Mouse (Mus musculus): ENCODE data around the gene Capn5. TPM values are rescaled to one million over a fixed set of nuclear protein-coding genes. Genes with fewer than 3 reads are reported as not detected.
A peak's percentile ranks its signal among the peaks of the same experiment; 100 is the strongest.

Capn5 gene
- polyA plus RNA-seq, 1 experiment from 2014 or later = 9.4 TPM

DNA sequence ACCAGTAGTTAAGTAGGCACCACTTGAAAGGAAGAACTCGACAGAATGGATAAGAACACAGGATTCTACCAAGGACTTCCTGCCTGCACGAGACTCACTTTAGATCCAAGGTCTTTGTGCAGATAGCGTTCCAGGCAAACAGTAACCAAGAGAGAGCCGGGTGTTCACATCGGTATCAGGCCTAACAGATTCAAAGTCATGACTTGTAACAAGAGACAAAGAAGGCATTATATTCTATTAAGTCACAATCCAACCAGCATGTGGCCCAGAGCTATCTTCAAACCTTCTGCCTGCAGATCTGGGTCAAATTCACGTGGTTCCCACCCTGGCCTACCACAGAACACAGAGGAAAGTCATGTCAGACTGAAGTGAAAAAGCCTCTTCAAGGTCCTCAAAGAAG, 63.4 kb downstream of the Capn5 start:
- H3K27me3 ChIP-seq (ENCODE audit: insufficient read depth, poor library complexity, severe bottlenecking) = peaks cover 46% of the 10 kb centered on the region
- H3K9me3 ChIP-seq = no peaks in the 10 kb centered on the region
- WGBS = 48% methylated on average over 6 of the region's 6 CpGs
- no peak overlapping the region; the same call in 1 of the 2 replicates for H3K27ac ChIP-seq
- no peak for DNase-seq (ENCODE audit: low spot score)
- H3K4me1 ChIP-seq = peaks cover 31% of the 10 kb centered on the region
- H3K4me3 ChIP-seq = no peak overlapping the region
- H3K36me3 ChIP-seq = no peaks in the 10 kb centered on the region

DNA sequence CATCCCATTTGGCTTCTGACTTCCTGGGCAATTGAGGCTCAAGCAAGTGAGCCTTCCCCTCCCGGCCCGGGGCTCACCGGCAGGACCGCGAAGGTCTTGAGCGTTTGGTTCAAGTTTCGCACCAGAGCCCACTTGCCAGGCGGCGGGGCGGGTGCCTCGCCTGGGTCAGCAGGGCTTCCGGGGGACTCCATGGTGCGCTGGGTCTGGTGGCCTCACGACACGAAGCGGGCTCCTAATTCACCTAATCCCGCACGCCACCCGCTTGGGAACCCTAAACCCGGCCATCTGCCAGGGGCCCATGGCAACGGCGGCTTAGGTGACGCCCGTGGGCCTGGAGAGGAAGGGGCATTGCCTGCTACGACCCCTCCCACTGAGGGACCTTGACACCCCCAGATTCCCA, 66.8 kb downstream of the Capn5 start:
- Histone ChIP-seq H3K4me3 (peak overlapping the region; percentile 47), H3K36me3 (no peaks in the 10 kb centered on the region), H3K27me3 (ENCODE audit: insufficient read depth, poor library complexity, severe bottlenecking) (peaks cover 54% of the 10 kb centered on the region), H3K27ac (peak overlapping the region; percentile 42; the same call in 1 of the 2 replicates), H3K9me3 (no peaks in the 10 kb centered on the region), H3K4me1 (peaks cover 10% of the 10 kb centered on the region)
- DNase-seq (ENCODE audit: low spot score) = no peak
- 1% methylated on average over 25 of the region's 25 CpGs for WGBS

DNA sequence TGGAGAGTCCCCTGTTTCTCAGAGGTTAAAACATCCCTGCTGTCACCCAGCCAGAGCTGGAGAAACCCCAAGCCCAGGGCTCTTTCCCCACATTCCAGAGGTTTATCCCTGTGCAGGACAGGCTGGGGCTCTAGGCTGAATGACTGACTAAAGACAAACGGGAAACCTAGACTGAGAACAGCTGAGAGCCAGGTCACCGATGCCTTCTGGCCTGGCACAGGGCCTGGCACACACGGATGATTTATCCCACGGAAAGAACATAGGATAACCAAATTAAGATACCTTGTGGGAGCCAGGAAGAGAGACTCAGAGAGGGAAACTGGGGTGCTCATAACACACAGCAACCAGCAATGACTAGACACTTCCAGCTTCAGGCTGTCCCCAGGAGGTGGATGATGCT, 68.3 kb downstream of the Capn5 start:
- Histone ChIP-seq H3K9me3 (no peaks in the 10 kb centered on the region), H3K36me3 (no peaks in the 10 kb centered on the region), H3K27me3 (ENCODE audit: insufficient read depth, poor library complexity, severe bottlenecking) (peaks cover 56% of the 10 kb centered on the region), H3K4me3 (no peak overlapping the region), H3K4me1 (peaks cover 21% of the 10 kb centered on the region), H3K27ac (no peak overlapping the region)
- DNase-seq (ENCODE audit: low spot score) = no peak
- 73% methylated on average over 4 of the region's 4 CpGs for WGBS

DNA sequence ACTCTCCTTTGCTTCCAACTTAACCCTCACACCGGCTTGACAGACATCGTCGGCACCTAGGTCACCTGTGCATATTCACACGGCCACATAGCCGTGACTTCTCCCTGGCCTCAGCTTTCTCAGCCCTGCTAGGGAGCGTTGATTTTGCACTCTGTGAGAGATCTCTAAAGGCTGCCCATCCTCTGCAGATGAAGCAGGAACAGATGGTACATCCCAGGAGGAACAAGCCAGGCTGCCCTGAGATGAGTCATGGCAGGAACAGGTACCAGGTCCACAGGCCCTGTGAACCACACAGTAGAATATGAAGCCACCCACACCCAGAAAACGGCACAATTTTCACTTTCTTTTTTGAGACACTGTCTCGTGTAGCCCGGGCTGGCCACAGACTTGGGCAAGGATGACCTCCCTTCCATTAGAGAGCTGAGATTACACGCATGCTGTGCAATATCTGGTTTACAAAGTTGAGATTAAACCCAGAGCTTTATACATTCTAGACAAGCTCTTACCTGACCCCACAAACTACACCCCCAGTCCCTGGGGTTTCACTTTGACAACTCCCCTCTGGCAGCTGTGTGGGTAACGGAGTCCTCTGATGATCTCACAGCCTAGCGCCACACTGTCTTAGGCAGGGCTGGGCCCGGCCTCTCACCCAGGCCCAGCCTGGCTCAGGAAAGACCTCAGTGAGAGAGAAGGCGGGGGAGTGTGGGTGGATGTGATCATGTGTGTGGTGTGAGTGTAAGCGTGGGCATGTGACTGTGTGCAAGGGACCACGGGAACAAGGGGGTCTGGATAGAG, 69.2 kb downstream of the Capn5 start:
- 81% methylated on average over 16 of the region's 16 CpGs for WGBS
- no peak overlapping the region for H3K4me3 ChIP-seq

DNA sequence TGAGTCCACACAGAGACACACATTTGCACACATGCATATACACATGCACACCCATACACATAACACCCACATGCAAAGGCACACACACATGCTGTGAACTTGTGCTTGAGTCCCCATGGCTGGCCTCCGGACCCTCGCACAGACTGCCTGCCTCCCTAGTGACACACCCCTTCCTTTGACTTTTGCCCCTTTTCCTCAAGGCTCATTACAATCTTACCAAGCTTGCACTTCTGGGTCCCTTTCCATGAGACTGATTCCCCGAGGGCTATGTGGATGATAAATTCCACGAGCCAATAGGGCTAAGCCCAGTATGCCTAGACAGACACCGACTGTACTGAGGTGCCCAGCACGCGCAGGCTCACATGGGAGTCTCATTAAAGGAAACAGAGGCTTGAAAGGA, 71.8 kb downstream of the Capn5 start:
- no peak for DNase-seq (ENCODE audit: low spot score)
- Histone ChIP-seq H3K27me3 (ENCODE audit: insufficient read depth, poor library complexity, severe bottlenecking) (peaks cover 38% of the 10 kb centered on the region), H3K27ac (no peak overlapping the region), H3K4me3 (no peak overlapping the region), H3K9me3 (no peaks in the 10 kb centered on the region), H3K4me1 (peaks cover 40% of the 10 kb centered on the region), H3K36me3 (no peaks in the 10 kb centered on the region)
- 87% methylated on average over 7 of the region's 7 CpGs for WGBS

More for the DNA sequence above, 69.2 kb downstream of the Capn5 start:
- Histone ChIP-seq H3K27me3 (ENCODE audit: insufficient read depth, poor library complexity, severe bottlenecking) (peaks cover 56% of the 10 kb centered on the region), H3K36me3 (no peaks in the 10 kb centered on the region), H3K4me1 (peaks cover 30% of the 10 kb centered on the region), H3K9me3 (no peaks in the 10 kb centered on the region), H3K27ac (no peak overlapping the region)
- no peak for DNase-seq (ENCODE audit: low spot score)

DNA sequence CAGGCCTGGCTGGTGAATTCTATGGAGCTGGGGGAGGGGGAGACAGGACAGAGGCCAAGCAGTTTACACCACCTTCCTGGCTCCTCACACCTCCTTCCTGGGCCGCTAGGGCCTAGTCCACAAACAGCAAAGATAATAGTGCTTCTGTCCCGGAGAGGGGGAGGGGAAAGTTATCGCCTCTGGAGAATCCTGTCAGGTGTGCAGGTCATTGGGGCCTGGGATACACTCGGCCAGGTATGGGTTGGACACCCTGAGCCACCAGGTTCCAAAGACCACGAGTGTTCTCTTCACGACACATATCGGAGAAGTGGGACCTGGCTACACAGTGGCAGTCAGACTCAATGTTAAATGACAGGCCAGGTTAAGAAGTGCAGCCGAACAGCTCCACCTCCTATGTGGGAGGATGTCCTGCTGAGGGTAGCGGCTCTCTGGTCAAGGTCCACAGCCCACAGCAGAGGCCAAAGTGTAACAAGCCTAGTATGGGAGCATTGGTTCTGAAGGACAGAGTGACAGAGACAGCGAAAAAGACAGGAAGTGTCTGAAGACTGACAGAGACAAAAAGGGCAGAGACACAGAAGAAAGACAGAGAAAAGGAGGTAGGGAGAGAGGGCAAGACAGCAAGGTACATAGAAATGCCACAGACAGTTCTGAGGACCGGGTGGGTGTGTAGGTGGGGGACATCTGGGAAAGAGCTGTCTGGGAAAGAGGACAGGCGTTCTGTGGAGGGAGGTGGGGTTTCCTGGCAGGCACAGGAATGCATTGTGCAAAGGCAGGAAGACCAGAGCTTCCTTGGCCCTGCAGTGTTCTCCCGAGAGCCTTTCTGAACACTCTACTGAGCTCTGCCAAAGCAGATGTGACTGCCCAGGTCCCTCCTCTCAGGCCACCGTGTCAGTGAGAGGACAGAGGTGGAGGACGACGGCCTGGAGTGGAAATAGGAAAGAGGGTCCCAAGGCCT, 73.3 kb downstream of the Capn5 start:
- no peak overlapping the region for H3K4me3 ChIP-seq
- peaks cover 23% of the 10 kb centered on the region; the same call in 1 of the 2 replicates for H3K27me3 ChIP-seq (ENCODE audit: insufficient read depth, poor library complexity, severe bottlenecking)
- peak overlapping the region; percentile 90 for H3K27ac ChIP-seq
- no peaks in the 10 kb centered on the region for H3K36me3 ChIP-seq
- H3K9me3 ChIP-seq = no peaks in the 10 kb centered on the region
- DNase-seq (ENCODE audit: low spot score) = no peak
- H3K4me1 ChIP-seq = peaks cover 37% of the 10 kb centered on the region
- 46% methylated on average over 16 of the region's 16 CpGs for WGBS

DNA sequence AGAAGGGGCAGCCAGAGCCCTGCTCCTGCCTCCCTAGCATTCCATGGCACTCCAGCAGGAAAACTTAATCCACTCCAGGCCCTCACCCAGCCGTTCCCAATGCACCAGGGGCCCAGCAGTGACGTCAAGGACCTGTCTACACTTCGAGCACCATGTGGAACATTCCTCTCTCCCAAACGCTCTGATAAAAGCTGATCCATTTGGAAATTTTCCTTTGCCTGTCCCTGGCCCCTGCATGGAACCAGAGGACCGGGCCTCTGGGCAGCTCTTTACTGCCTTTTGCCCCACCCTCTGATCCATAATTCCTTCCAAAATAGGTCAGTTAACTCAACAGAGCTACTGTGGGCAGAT, 74.2 kb downstream of the Capn5 start:
- no peak for DNase-seq (ENCODE audit: low spot score)
- Histone ChIP-seq H3K4me1 (peaks cover 37% of the 10 kb centered on the region), H3K27ac (peak overlapping the region; percentile 90), H3K36me3 (no peaks in the 10 kb centered on the region), H3K4me3 (no peak overlapping the region), H3K27me3 (ENCODE audit: insufficient read depth, poor library complexity, severe bottlenecking) (peaks cover 14% of the 10 kb centered on the region; the same call in 1 of the 2 replicates), H3K9me3 (no peaks in the 10 kb centered on the region)
- 34% methylated on average over 5 of the region's 5 CpGs for WGBS

DNA sequence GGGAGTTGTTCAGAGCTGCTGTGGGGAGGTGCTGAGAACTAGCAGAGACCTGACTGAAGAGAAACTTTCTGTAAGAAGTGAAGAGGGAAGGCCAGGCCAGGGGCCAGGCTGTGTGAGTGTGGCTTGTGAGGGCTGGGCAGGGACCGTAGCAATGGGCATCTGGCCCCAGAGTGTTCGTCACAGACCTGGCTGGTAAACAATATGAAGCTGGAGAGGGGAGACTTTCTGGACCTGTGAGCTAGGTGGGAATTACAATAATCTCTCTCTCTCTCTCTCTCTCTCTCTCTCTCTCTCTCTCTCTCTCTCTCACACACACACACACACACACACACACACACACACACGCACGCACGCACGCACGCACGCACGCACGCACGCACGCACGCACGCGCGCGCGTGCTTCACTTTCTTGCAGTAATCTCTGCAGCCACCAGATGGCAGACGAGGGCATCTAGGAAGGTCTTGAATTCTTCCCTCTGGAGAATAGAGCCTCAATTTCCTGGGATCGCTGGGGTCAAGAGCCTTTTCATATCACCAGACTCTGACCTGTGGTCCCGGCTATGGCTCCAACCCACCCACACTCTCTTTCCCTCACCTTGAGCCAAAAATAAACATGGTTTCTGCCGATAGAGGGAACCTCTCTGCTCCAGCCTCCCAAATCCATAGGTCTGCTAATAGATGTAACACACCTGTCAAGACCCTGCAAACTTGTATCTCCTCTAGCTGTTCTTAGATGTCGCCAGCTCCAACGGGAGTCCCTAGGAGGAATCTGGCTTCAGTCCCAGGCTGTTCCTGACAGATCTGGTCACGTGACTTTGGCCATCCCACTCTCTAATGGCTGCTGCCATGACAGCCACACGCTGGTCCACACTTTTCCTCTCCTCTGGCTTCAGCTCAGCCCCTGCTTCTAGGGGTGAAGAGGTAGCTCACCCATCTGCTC, 74.8 kb downstream of the Capn5 start:
- H3K9me3 ChIP-seq = no peaks in the 10 kb centered on the region
- 20% methylated on average over 18 of the region's 26 CpGs for WGBS
- peaks cover 37% of the 10 kb centered on the region for H3K4me1 ChIP-seq
- H3K27ac ChIP-seq = peak overlapping the region; percentile 90
- peaks cover 9% of the 10 kb centered on the region; the same call in 1 of the 2 replicates for H3K27me3 ChIP-seq (ENCODE audit: insufficient read depth, poor library complexity, severe bottlenecking)
- H3K4me3 ChIP-seq = peak overlapping the region; percentile 49
- DNase-seq (ENCODE audit: low spot score) = peak; percentile 89
- peaks cover under 1% of the 10 kb centered on the region; the same call in 1 of the 2 replicates for H3K36me3 ChIP-seq

DNA sequence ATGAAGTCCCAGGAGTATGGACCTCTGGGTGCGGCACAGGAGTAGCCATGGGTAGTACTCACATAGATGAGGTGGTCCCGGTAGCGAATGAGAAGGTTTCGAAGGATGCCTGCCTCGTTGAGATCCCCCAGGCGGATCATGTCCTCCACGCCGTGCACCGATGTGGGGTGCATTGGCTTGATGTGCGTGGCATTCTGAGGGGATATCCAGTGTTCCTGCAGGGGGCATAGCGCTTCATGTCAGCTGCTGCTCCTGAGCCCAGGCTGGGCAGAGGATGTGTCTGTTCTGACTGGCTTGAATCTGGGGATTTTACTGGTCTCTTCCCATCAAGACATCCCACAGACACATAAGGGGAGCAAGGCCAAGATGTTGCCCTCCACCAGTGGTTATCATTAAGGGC, 75.6 kb downstream of the Capn5 start:
- Histone ChIP-seq H3K27ac (peak overlapping the region; percentile 90), H3K4me1 (peaks cover 37% of the 10 kb centered on the region), H3K27me3 (ENCODE audit: insufficient read depth, poor library complexity, severe bottlenecking) (0 out of 2 replicates have a peak, but pooled peaks cover 8% of the 10 kb centered on the region), H3K9me3 (peaks cover 2% of the 10 kb centered on the region; the same call in 1 of the 2 replicates), H3K4me3 (no peak overlapping the region), H3K36me3 (peaks cover 8% of the 10 kb centered on the region)
- WGBS = 88% methylated on average over 11 of the region's 11 CpGs
- DNase-seq (ENCODE audit: low spot score) = no peak

DNA sequence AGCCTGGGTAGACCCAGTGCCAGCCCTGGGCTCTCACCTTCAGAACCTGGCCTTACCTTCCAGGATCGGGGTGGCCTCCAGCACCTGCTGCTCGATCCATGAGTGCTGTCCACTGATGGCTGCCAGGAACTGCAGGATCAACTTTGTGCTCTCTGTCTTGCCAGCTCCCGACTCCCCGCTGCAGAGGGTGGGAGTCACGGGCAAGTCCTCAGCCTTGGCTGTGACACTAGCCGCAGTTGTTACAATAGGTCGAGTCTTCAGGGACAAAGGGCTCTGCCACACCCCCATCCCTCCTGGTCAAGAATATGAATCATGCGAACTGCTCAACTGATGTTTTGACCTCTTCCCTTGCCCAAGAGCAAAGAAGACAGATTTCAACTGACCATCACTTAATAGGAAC, 80.5 kb downstream of the Capn5 start:
- H3K4me3 ChIP-seq = no peak overlapping the region
- no peaks in the 10 kb centered on the region for H3K27me3 ChIP-seq (ENCODE audit: insufficient read depth, poor library complexity, severe bottlenecking)
- 0 out of 2 replicates have a peak, but pooled peaks cover 3% of the 10 kb centered on the region for H3K4me1 ChIP-seq
- peaks cover 19% of the 10 kb centered on the region for H3K36me3 ChIP-seq
- H3K27ac ChIP-seq = no peak overlapping the region
- peaks cover 5% of the 10 kb centered on the region; the same call in 1 of the 2 replicates for H3K9me3 ChIP-seq
- DNase-seq (ENCODE audit: low spot score) = no peak
- WGBS = 84% methylated on average over 8 of the region's 8 CpGs

DNA sequence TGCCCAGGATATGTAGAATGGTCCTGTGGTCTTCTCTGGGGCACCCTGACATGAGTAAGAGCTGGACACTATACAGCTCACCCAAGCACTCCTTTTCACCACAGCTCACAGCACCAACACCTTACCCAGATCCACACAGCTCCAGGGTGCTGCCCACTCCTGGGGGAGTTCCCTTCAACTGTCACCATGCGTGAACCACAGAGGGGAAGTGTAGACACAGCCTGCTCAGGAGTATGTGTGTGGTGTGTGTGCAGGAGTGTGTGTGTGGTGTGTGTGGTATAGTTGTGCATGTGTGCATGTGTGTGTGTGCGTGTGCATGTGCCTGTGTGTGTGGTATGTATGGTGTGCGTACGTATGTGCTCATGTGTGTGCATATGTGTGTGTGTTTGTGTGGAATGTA, 82.2 kb downstream of the Capn5 start:
- DNase-seq (ENCODE audit: low spot score) = no peak
- 90% methylated on average over 4 of the region's 4 CpGs for WGBS
- Histone ChIP-seq H3K36me3 (peaks cover 19% of the 10 kb centered on the region), H3K27ac (no peak overlapping the region), H3K27me3 (ENCODE audit: insufficient read depth, poor library complexity, severe bottlenecking) (no peaks in the 10 kb centered on the region), H3K4me3 (no peak overlapping the region), H3K9me3 (peaks cover 5% of the 10 kb centered on the region; the same call in 1 of the 2 replicates), H3K4me1 (no peaks in the 10 kb centered on the region)

DNA sequence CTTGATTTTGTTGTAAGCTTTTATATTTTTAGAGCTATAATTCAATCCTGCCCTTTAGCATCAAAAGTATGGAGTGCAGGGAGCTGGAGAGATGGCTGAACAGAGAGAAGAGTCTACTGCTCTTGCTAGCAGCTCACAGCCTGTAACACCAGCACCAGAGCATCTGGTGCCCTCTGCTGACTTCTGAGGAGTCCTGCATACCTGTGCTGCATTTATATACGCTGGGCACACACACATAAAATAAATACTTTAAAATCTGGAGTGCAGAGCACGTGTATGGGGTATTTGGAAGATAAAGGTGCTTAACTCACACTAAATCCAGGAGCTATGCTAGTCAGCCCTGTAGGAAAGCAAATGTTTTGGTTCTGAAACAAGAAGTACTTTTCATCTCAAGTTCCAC, 91.7 kb downstream of the Capn5 start:
- no peaks in the 10 kb centered on the region for H3K36me3 ChIP-seq
- H3K9me3 ChIP-seq = no peaks in the 10 kb centered on the region
- H3K27ac ChIP-seq = no peak overlapping the region
- H3K27me3 ChIP-seq (ENCODE audit: insufficient read depth, poor library complexity, severe bottlenecking) = no peaks in the 10 kb centered on the region
- H3K4me1 ChIP-seq = peaks cover 40% of the 10 kb centered on the region
- no peak overlapping the region for H3K4me3 ChIP-seq
- 47% methylated on average over 2 of the region's 2 CpGs for WGBS
- DNase-seq (ENCODE audit: low spot score) = no peak

All from heart, embryonic 10.5 days (tissue).